Mouse (Mus musculus) olfactory bulb, adult 2 months (tissue): ENCODE results near the gene Ttc34.

Source experiments
- CTCF ChIP-seq: fragments of 200-500 bp; IDR thresholded peaks from 2 replicates; pipeline ENCODE4 v1.5.1; 2012; ENCODE audit warnings: low read depth, mild to moderate bottlenecking, low read length, moderate library complexity; ENCODE audit not compliant: insufficient read depth
- POLR2A ChIP-seq: fragments of 200-500 bp; IDR thresholded peaks from 2 replicates; pipeline ENCODE4 v1.6.1; 2012; ENCODE audit warnings: mild to moderate bottlenecking, low read depth, low read length, moderate library complexity; ENCODE audit not compliant: insufficient read depth

- TF ChIP-seq CTCF (no peak), POLR2A (no peak)
These were observed 19.6 kb downstream of the Ttc34 start for GRCm38 (mm10) chr4:154856882-154857281.
